Mouse (Mus musculus): ENCODE data around the gene Aif1.

Aif1 gene

GRCm38 (mm10) chr17:35175968-35176367 is at the start of gene Aif1:
Gene Aif1 (minus strand): TSS chr17:35176068.
- no peak for DNase-seq (ENCODE audit: low spot score in 2 of 2)

DNA sequence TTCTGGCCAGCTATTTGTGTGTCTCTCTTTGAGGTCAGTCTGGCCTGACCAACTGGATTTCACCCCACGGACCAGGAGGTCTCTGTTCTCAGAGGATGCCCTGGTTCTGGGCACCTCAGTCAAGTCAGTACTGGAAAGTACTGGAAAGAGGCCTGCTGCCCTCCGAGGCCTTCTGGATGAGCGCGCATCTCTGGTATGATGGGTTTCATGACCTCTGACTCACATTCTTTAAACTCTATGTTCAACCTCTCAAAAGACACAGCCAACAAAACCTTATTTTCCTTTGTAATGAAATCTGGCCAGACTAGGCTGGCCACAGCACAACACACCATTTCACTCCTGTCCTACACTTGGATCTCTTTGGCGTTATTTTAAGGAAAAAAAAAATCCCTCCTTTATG is 49.6 kb upstream of the Aif1 start:
- no peak for DNase-seq (ENCODE audit: low spot score in 2 of 2)

DNA sequence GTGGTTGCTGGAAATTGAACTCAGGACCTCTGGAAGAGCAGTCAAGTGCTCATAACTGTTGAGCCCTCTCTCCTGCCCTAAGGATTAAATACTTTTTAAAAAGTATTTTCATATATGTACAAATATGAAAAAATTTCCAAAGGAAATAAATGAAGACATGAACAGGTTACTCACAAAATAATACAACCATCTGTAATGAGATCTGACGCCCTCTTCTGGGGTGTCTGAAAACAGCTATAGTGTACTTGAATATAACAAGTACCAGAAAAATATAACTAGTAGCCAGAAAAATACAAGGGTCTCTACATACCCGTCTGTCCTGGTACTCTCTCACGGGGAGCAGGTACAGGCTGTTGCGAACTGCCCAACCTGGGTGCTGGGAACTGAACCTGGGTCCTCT is 48.8 kb upstream of the Aif1 start:
- no peak for DNase-seq (ENCODE audit: low spot score in 2 of 2)

DNA sequence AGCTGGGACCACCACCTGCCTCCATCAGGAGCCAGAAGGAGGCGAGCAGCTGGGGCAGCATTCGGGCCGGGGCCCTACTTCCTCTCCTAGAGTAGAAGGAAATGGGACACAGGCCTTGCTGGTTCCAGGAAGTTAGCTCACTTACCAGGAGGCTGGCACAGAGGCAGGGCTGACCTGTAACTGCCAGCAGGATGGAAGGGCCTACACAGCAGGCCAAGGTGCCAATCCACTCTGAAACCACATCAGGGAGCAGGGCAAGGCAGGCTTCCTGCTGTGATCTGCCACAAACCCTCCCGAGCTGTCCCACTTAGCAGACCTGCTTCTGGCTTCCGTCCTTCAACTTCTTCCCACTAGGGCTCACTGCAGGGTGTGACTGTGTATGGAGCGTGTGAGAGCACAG is 46.4 kb upstream of the Aif1 start:
- no peak for DNase-seq (ENCODE audit: low spot score in 2 of 2)

DNA sequence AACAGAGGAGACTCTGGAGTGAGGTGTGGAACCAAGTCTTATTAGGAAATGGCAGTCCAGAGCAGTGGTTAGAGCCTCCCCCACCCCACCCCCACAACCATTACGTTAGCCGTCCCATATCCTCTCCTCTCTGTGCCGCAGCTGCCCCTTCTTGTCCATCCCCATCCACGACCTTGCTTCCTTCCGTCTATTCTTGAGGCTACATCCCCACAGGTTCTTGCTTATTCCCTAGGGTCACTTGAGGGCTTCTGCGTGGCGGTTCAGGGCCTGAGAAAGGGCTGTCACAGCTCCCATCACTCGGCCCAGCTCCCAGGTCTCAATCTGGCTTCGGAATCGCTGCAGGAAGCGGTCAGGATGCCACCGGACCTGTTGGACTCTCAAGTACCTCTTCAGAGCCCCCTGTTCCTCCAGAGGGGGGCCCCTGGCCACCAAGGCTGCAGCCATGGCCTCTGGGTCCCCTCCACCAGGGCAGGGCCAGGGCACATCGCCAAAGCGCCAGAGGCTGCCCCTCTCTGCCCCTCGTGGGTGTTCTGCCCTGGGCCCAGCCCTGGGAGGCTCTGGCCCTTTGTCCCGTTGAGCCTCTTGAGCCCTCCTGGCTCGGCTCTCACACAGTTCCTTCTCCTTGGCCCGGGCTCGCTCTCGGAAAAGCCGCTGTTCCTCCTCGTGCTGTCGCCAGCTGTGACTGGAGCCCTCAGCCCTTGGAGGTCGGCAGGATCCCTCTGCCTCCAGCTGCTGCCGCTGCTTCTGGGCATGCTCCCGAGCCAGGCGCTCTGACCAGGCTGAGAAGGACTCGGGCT is 44.5 kb upstream of the Aif1 start, which contains the start of gene Gm16181:
Gene Gm16181, plus strand, starts transcription at position 679 of the 797 bp plus-strand sequence.
- DNase-seq (ENCODE audit: low spot score in 2 of 2): no peak

DNA sequence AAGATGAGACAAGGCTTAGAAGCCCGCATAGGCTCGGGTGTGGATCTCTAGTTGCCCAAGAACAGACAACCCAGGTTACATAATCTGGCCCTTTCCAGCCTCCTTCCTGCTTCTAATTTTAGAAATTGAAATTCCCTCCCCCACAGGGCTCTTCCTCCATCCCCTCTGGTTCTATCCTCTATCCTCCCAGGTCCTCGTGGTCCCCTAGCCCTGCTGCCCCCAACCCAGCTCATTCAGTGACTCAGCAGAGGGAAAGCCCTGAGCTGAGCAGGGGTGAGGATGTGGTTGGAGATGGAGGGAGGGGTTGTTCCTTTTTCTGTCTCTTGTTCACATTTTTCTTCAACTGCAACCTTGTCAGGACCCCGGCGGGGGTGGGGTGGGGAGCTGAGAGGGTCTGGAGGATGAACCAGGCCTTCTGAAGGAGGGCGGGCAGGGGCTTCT is 43.8 kb upstream of the Aif1 start:
- no peak for DNase-seq (ENCODE audit: low spot score in 2 of 2)

- DNase-seq (ENCODE audit: low spot score in 2 of 2): no peak
Measured at GRCm38 (mm10) chr17:35218516-35219193, 42.8 kb upstream of the Aif1 start.

GRCm38 (mm10) chr17:35213071-35213470 is 37.2 kb upstream of the Aif1 start:
- DNase-seq (ENCODE audit: low spot score in 2 of 2): no peak

DNA sequence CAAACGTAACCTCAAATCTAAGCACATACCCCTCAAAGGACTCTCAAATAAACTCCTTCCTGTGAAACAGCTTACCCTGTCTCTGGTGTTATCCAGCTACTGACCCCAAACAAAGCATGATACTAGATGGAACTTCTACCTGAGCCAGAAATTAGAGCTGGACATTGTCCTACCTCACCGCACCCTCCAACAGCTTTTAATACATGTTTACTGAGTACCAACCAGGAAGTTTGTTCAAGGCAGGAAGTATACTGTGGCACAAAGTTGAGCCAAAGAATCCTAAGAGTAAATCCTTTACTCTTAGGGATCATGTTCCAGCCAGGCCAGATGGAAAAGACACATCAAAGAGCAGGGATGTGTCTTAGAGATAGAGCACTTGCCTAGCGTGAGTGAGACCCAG is 34.7 kb upstream of the Aif1 start:
- DNase-seq (ENCODE audit: low spot score in 2 of 2): no peak

DNA sequence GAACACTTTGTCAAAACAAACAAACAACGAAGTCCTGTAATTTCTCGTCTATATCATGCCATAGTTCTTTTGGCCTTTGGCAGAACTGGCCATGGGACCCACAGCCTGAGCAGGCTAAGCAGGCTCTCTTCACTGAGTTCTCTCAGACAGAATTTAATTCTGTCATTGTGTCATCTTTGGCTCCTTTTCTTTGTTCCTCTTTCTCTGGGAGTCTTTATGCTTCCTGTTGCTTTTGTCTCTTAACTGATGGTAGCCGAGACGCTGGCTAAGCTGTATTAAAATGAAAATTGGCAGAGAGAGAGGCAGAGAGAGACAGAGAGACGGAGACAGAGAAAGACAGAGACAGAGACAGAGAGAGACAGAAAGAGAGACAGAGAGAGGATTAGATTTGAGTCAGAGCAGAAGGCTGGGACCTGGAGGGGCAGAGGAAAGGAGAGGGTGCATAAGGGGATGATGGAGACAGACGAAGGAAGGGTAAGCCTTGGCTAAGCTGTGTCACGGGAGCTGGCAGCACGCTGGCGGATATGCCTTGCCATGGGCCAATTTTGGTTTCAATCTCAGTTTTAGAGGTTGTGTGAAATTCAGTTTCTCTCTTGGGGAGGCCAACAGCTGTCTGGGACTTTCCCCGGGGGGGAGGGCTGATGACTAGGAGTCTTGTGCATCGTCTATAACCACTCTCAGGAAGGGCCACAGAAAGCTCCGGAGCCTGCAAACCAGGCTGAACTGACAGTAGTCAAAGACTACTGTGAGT is 34.1 kb upstream of the Aif1 start:
- DNase-seq (ENCODE audit: low spot score in 2 of 2): no peak

- no peak for DNase-seq (ENCODE audit: low spot score in 2 of 2)
Measured at GRCm38 (mm10) chr17:35205380-35205769, 29.5 kb upstream of the Aif1 start.

- no peak for DNase-seq (ENCODE audit: low spot score in 2 of 2)
Measured at GRCm38 (mm10) chr17:35204494-35205379, 28.9 kb upstream of the Aif1 start, which contains the start of gene Lta. Gene Lta (minus strand): TSS chr17:35205351.

DNA sequence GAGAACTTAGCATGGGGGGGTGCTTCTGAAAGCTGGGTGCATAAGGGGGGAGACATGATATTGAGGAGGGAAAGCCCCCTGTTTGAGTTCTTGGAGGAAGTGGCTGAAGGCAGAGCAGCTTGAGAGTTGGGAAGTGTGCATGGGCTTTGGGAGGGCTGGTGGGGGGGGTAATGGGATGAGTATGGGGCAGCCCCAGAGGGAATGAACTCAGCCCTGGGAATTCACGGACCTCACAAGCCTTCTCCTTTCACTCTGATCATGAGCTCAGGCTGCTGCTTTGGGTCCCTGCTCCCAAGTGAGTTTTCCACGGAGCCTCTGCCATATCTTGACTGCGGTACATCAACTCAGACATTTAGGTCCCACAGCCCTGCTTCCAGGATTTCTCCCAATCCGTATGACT is 26.6 kb upstream of the Aif1 start:
- DNase-seq (ENCODE audit: low spot score in 2 of 2): no peak

DNA sequence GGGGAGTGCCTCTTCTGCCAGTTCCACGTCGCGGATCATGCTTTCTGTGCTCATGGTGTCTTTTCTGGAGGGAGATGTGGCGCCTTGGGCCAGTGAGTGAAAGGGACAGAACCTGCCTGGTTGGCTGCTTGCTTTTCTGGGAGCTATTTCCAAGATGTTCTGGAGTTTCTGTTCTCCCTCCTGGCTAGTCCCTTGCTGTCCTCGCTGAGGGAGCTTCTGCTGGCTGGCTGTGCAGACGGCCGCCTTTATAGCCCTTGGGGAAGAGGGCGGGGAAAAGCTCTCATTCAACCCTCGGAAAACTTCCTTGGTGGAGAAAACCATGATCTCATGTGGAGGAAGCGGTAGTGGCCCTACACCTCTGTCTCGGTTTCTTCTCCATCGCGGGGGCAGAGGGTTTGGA is 25.9 kb upstream of the Aif1 start, which contains the start of gene Tnf:
Gene Tnf, minus strand, starts transcription at position 221 of the 400 bp plus-strand sequence.
- DNase-seq (ENCODE audit: low spot score in 2 of 2): no peak

DNA sequence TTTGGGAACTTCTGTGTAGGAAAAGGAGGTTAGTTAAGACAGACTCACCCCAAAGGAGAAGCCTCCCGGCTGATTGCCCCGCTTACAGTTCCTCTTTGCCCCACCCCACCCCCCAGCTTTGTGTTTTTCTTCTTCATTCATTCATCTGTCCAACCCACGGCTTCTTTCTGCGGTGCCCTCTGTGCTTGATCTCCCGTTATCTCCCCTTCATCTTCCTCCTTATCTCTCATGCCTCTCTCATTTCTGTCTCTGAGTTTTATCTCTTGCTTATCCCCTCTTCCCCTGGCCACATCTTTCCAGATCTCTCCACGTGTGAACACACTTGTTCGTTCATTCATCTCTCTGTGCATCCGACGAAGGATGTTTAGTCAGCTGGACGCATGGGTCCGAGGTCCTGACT is 25.3 kb upstream of the Aif1 start:
- no peak for DNase-seq (ENCODE audit: low spot score in 2 of 2)

- no peak for DNase-seq (ENCODE audit: low spot score in 2 of 2)
Measured at GRCm38 (mm10) chr17:35200398-35200797, 24.5 kb upstream of the Aif1 start.

GRCm38 (mm10) chr17:35198946-35199345 is 23.1 kb upstream of the Aif1 start:
- no peak for DNase-seq (ENCODE audit: low spot score in 2 of 2)

GRCm38 (mm10) chr17:35198029-35198428 is 22.2 kb upstream of the Aif1 start:
- DNase-seq (ENCODE audit: low spot score in 2 of 2): no peak

- DNase-seq (ENCODE audit: low spot score in 2 of 2): no peak
Measured at GRCm38 (mm10) chr17:35197126-35197525, 21.3 kb upstream of the Aif1 start.

- DNase-seq (ENCODE audit: low spot score in 2 of 2): no peak
Measured at GRCm38 (mm10) chr17:35196321-35196641, 20.4 kb upstream of the Aif1 start.

- DNase-seq (ENCODE audit: low spot score in 2 of 2): peak; percentile 82 to 83
Measured at GRCm38 (mm10) chr17:35195631-35196320, 19.9 kb upstream of the Aif1 start.
